Mouse (Mus musculus) erythroblast, embryonic 14.5 days (primary cell): ENCODE measurements around the gene A630095N17Rik.

Source experiments
- GATA1 ChIP-seq: IDR thresholded peaks from 2 replicates; pipeline ENCODE4 v1.6.1; 2012; ENCODE audit warnings: low read length, inconsistent platforms, mixed read lengths
- TAL1 ChIP-seq: IDR thresholded peaks from 3 replicates; pipeline ENCODE4 v1.6.1; 2012; ENCODE audit warnings: low read length, inconsistent platforms, mixed read lengths

DNA sequence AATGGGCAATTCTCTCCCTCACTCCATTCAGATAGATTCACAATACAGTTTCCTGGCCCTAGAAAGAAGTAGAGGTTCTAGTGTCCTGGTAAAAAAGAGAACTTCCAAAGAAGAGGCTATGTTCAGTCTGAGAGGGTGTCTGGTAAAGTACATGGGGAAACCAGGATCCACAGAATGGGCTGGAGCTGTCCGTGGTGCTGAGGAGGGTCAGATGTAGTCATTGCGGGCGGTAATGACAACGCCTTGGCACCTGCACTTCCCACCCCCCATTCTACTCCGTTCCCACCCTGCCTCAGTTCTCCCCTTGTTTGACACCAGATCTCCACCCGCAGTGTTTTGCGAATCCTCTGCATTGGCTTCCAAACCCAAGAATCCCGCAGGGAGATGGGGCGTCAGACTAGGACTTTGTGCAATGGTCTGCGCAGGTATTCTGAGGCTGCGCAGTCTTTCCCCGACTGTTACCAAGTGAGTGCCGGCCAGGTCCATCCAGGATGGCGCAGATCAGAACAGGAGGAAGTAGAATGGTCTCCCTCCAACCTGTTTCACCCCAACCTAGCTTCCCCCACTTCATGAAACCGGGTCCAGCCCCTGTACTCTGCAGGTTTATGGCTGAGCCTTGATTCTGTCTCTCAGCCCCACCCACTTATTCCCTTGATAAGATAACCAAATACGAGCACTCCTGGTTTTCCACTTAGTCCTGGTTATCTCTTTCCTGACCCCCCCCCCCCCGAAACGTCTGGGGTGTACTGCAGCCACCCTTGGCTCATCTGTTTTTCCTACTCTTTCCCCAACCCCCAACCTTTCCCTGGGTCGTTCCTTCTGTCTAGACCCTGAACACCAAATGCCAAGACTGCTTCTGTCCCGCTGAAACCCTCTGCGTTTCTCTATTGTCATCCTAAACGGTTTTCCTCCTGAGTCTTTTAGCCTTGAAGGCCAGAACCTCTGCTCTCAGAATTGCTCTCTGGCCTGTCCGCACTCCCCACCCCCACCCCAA is 45.6 kb upstream of the A630095N17Rik start:
- TF ChIP-seq GATA1 (no peak), TAL1 (no peak)
